Mouse (Mus musculus) limb, embryonic 12.5 days (tissue): ENCODE results near the gene Itgbl1. TPM values are rescaled to one million over a fixed set of nuclear protein-coding genes. Genes with fewer than 3 reads are reported as not detected.
"Not testable (repeated sequence)": the region's sequence is repeated elsewhere in the genome, so short reads cannot be mapped to it uniquely, and the experiment has no call there.

Experiments
- ATAC-seq: fragments of 200-750 bp; cut with Nextera tagmentation; 2 replicates; pipeline ENCODE4 v1.8.0; 2017; ENCODE audit warnings: low read depth, moderate TSS enrichment; ENCODE audit not compliant: insufficient number of reproducible peaks, insufficient read depth, low FRiP score, low TSS enrichment
- H3K27ac ChIP-seq: fragments of 300-500 bp; sonication (generic); 2 replicates; pipeline ENCODE4 v1.5.1; 2016; ENCODE audit warnings: mild to moderate bottlenecking, moderate library complexity
- H3K27me3 ChIP-seq: fragments of 300-500 bp; sonication (generic); 2 replicates; pipeline ENCODE4 v1.6.1; 2016; ENCODE audit warnings: mild to moderate bottlenecking, moderate library complexity
- H3K36me3 ChIP-seq: fragments of 300-500 bp; sonication (generic); 2 replicates; pipeline ENCODE4 v1.6.1; 2016; ENCODE audit warnings: mild to moderate bottlenecking, moderate library complexity
- H3K4me1 ChIP-seq: fragments of 300-500 bp; sonication (generic); replicated peaks from 2 replicates; pipeline ENCODE4 v1.6.1; 2016
- H3K4me2 ChIP-seq: fragments of 300-500 bp; sonication (generic); 2 replicates; pipeline ENCODE4 v1.6.1; 2016; ENCODE audit warnings: mild to moderate bottlenecking, moderate library complexity
- H3K4me3 ChIP-seq: fragments of 300-500 bp; sonication (generic); replicated peaks from 2 replicates; pipeline ENCODE4 v1.5.1; 2016; ENCODE audit warnings: mild to moderate bottlenecking
- H3K9ac ChIP-seq: fragments of 300-500 bp; sonication (generic); replicated peaks from 2 replicates; pipeline ENCODE4 v1.6.1; 2016; ENCODE audit warnings: mild to moderate bottlenecking, moderate library complexity
- H3K9me3 ChIP-seq: fragments of 300-500 bp; sonication (generic); 2 replicates; pipeline ENCODE4 v1.6.1; 2016; ENCODE audit warnings: mild to moderate bottlenecking, moderate library complexity
- WGBS: fragments of 180-500 bp; shearing (Covaris S2); methylation state at CpG from one replicate; pipeline ENCODE4 v1.1.7; 2016; 5-methylcytosine and 5-hydroxymethylcytosine counted together
- polyA plus RNA-seq: library from polyadenylated mRNA; unstranded; fragments of >200 nt; fragmentation: Nextera tagmentation; extraction: Ambion mirVana; gene quantifications from 2 replicates; pipeline ENCODE4 v1.2.1, GENCODE M21; 2016

The Itgbl1 gene
- 0.06 and 0.10 TPM in 2 replicates for polyA plus RNA-seq

GRCm38 (mm10) chr14:123659921-123660385 lies at the start of gene Itgbl1:
Gene Itgbl1 (plus strand): TSS chr14:123659971.
- ATAC-seq: peak; percentile 31; the same call in 1 of the 2 replicates
- no peak within 1 kb of the TSS for H3K9ac ChIP-seq
- H3K27ac ChIP-seq: no peak within 1 kb of the TSS
- H3K4me1 ChIP-seq: 0 out of 2 replicates have a peak, but pooled peaks cover 4% of the 10 kb centered on the region
- WGBS: 25% methylated on average over 7 of the region's 7 CpGs
- H3K36me3 ChIP-seq: no peaks in the 10 kb centered on the region
- H3K27me3 ChIP-seq: no peaks in the 10 kb centered on the region
- no peaks in the 10 kb centered on the region for H3K9me3 ChIP-seq
- peak within 1 kb of the TSS; percentile 8; the same call in 1 of the 2 replicates for H3K4me2 ChIP-seq
- H3K4me3 ChIP-seq: no peak within 1 kb of the TSS

- Histone ChIP-seq H3K9ac (no peak overlapping the region), H3K9me3 (no peaks in the 10 kb centered on the region), H3K27ac (no peak overlapping the region), H3K36me3 (no peaks in the 10 kb centered on the region), H3K4me1 (0 out of 2 replicates have a peak, but pooled peaks cover 3% of the 10 kb centered on the region), H3K4me3 (no peak overlapping the region), H3K27me3 (peaks cover 20% of the 10 kb centered on the region), H3K4me2 (no peak overlapping the region)
- no peak for ATAC-seq
- WGBS: 62% methylated on average over 1 of the region's 1 CpGs
These were observed 36.8 kb upstream of the Itgbl1 start for GRCm38 (mm10) chr14:123622969-123623368.

DNA sequence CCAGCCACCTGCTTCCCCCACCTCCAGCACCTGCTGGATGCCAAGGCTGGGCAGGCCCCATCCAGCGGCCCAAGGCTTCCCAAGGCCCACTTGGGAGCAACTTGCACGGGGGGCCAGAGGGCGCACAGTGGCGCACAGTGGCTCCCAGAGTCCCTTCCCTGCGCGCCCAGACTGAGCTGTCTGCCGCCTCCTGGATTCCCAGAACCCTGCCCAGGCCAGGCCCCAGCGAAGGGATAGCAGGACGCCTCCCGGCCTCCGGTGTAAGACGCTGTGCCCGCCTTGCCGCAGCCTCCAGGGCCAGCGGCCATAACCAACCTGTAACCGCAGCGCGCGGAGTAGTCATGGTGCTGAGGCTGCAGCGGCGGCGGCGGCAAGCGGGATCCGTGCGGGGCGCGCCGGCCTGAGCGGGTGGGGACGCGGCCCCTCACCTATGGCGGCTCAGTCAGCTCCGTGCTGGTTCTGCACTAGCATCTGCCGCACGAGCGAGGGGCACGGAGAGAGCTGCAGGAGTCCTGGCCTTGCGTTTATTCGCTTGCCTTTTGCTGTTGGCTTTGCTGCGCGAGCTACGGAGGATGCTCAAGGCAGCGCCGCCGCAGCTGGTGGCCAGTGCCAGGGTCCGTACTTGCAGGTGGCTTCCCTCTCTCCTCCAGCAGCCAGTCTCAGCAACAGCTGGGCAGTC lies 33.1 kb upstream of the Itgbl1 start, which contains the start of gene Nalcn:
Gene Nalcn, minus strand, starts transcription at position 644 of the 679 bp plus-strand sequence.
- Histone ChIP-seq H3K9me3 (no peaks in the 10 kb centered on the region), H3K4me1 (0 out of 2 replicates have a peak, but pooled peaks cover 3% of the 10 kb centered on the region), H3K9ac (peak within 1 kb of the TSS; percentile 57), H3K4me3 (peak within 1 kb of the TSS; percentile 50), H3K36me3 (no peaks in the 10 kb centered on the region), H3K27ac (no peak within 1 kb of the TSS), H3K4me2 (peak within 1 kb of the TSS; percentile 87), H3K27me3 (peaks cover 20% of the 10 kb centered on the region)
- peak; percentile 78 for ATAC-seq
- under 1% methylated on average over 47 of the region's 47 CpGs for WGBS

GRCm38 (mm10) chr14:123627180-123627562 lies 32.6 kb upstream of the Itgbl1 start:
- Histone ChIP-seq H3K4me2 (peak overlapping the region; percentile 87), H3K4me1 (0 out of 2 replicates have a peak, but pooled peaks cover 3% of the 10 kb centered on the region), H3K27me3 (peaks cover 20% of the 10 kb centered on the region), H3K4me3 (peak overlapping the region; percentile 50), H3K27ac (no peak overlapping the region), H3K9ac (peak overlapping the region; percentile 57; the same call in 1 of the 2 replicates), H3K36me3 (no peaks in the 10 kb centered on the region), H3K9me3 (no peaks in the 10 kb centered on the region)
- WGBS: 54% methylated on average over 3 of the region's 3 CpGs
- ATAC-seq: no peak

DNA sequence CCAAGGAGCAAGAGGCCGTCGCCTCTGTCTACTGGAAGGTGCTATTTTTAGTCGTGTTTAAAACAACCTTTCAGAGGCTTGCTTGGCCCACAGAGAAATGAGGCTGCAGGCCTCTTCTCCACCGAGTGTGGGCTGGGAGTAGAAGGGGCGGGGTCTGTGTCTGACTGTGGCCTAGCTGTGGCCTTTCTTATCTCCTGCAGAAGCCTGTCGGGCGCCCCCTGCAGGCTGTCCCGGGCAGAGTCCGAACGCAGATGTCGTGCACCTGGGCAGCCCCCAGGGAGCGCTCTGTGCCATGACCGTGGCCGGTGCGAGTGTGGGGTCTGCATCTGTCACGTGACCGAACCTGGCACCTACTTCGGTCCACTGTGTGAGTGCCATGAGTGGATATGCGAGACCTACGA lies 1.3 kb downstream of the Itgbl1 start:
- Histone ChIP-seq H3K4me3 (no peak overlapping the region), H3K9ac (no peak overlapping the region), H3K27ac (no peak overlapping the region), H3K27me3 (no peaks in the 10 kb centered on the region), H3K36me3 (no peaks in the 10 kb centered on the region), H3K9me3 (no peaks in the 10 kb centered on the region), H3K4me2 (no peak overlapping the region), H3K4me1 (0 out of 2 replicates have a peak, but pooled peaks cover 4% of the 10 kb centered on the region)
- whole genome bisulfite sequencing: 19% methylated on average over 20 of the region's 20 CpGs
- peak; percentile 59; the same call in 1 of the 2 replicates for ATAC-seq

DNA sequence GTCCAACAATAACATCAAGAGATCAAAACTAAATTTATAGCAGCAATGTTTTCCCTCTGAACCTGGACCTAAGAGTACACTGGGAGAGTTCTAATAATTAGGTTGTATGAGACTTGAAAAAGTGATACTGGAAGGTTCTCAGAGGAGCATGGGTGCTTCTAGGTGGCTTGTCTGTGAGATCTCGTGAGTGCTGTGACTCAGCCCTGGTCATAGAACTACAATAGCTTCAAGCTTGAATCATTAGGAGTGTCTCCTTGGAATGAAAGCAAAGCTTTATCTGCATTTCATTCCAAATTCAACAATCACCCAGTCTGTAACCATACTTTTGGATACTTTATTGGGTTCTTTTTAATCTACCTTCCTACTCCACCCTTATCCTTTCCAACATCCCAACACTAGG lies 2.6 kb downstream of the Itgbl1 start:
- ATAC-seq: no peak
- H3K36me3 ChIP-seq: no peaks in the 10 kb centered on the region

DNA sequence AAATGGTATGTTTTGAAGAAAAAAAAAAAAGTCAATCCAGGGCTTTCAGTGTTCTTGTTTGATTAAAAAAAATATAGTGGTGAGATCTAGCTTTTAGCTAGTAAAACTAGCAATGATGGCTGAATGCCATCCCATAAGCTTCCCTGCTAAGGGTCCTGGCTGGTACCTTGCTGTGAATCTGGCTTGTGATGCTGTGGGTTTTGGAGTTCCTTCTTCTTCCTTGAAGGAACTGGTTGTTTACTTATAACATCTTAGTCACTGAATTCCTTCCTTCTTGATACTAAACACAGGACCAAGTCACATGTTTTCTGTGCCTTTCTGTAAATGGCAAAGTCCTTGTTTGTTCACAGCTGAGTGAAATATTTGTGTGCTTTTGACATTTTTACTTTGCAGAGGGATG lies 3.4 kb downstream of the Itgbl1 start:
- Histone ChIP-seq H3K4me3 (no peak overlapping the region), H3K4me2 (no peak overlapping the region), H3K9me3 (no peaks in the 10 kb centered on the region), H3K36me3 (no peaks in the 10 kb centered on the region), H3K27me3 (no peaks in the 10 kb centered on the region), H3K27ac (no peak overlapping the region), H3K4me1 (0 out of 2 replicates have a peak, but pooled peaks cover 4% of the 10 kb centered on the region), H3K9ac (no peak overlapping the region)
- ATAC-seq: no peak

More for the DNA sequence above, 2.6 kb downstream of the Itgbl1 start:
- Histone ChIP-seq H3K9me3 (no peaks in the 10 kb centered on the region), H3K9ac (no peak overlapping the region), H3K4me2 (no peak overlapping the region), H3K4me1 (0 out of 2 replicates have a peak, but pooled peaks cover 4% of the 10 kb centered on the region), H3K27me3 (no peaks in the 10 kb centered on the region), H3K27ac (no peak overlapping the region), H3K4me3 (no peak overlapping the region)
- 74% methylated on average over 1 of the region's 1 CpGs for WGBS

- no peak for ATAC-seq
- H3K27me3 ChIP-seq: no peaks in the 10 kb centered on the region
- no peaks in the 10 kb centered on the region for H3K9me3 ChIP-seq
- H3K9ac ChIP-seq: no peak overlapping the region
- H3K4me1 ChIP-seq: 0 out of 2 replicates have a peak, but pooled peaks cover 4% of the 10 kb centered on the region
- H3K4me3 ChIP-seq: no peak overlapping the region
- H3K36me3 ChIP-seq: no peaks in the 10 kb centered on the region
- H3K4me2 ChIP-seq: no peak overlapping the region
- H3K27ac ChIP-seq: no peak overlapping the region
These were observed 4.7 kb downstream of the Itgbl1 start for GRCm38 (mm10) chr14:123664451-123664850.

DNA sequence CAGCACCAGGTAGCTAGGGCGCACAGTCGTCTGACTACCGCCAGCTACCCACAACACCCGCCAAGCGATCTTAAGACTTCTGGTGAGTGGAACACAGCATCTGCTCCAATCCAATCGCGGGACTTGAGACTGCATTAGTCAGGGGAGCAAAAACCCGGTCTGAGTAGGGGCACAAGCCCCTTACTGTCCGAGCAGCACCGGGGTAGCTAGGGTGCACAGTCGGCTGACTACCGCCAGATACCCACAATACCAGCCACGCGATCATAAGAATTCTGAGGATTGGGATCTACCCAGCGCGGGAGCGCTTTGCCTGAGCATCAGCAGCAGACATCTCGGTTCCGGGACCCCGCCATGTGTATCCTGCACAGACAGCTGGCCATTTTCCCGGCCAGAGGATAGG lies 11.3 kb downstream of the Itgbl1 start:
- H3K4me3 ChIP-seq, H3K4me2 ChIP-seq, H3K9me3 ChIP-seq, H3K27me3 ChIP-seq, H3K9ac ChIP-seq, H3K36me3 ChIP-seq, H3K27ac ChIP-seq, H3K4me1 ChIP-seq, ATAC-seq: not testable (repeated sequence)
- 84% methylated on average over 21 of the region's 21 CpGs for WGBS

- 74% methylated on average over 2 of the region's 2 CpGs for WGBS
- no peak for ATAC-seq
- no peak overlapping the region for H3K4me3 ChIP-seq
These were observed 18.3 kb downstream of the Itgbl1 start for GRCm38 (mm10) chr14:123678091-123678490.

DNA sequence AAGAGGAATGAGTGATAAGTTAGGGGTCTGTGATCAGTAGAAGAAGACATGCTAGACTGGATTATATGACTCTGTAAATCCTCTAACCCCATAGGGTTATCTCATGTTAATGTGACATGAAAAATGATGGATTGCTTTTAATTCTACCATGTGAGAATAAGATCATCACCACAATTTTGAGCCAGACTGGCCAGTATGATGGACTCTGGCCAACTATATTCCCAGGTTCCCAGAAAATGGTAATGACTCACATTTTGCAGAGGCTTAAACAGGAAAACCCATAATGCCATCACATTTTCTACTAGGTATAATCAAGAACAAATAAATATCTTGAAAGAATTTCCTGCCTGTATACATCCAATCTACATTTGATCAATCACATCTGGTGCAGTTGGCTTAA lies 55.0 kb downstream of the Itgbl1 start:
- Histone ChIP-seq H3K4me1 (no peaks in the 10 kb centered on the region), H3K9me3 (no peaks in the 10 kb centered on the region), H3K27ac (no peak overlapping the region), H3K4me3 (no peak overlapping the region), H3K36me3 (no peaks in the 10 kb centered on the region), H3K9ac (no peak overlapping the region), H3K4me2 (no peak overlapping the region), H3K27me3 (no peaks in the 10 kb centered on the region)
- ATAC-seq: no peak

More at GRCm38 (mm10) chr14:123678091-123678490, 18.3 kb downstream of the Itgbl1 start:
- Histone ChIP-seq H3K9me3 (no peaks in the 10 kb centered on the region), H3K9ac (no peak overlapping the region), H3K36me3 (no peaks in the 10 kb centered on the region), H3K27ac (no peak overlapping the region), H3K4me1 (no peaks in the 10 kb centered on the region), H3K27me3 (no peaks in the 10 kb centered on the region), H3K4me2 (no peak overlapping the region)
